Mouse (Mus musculus) ES-Bruce4 (cell line): Measurements from ENCODE around the gene Memo1. TPM values are rescaled to one million over a fixed set of nuclear protein-coding genes. Genes with fewer than 3 reads are reported as not detected.

Experiments
- H3K27ac ChIP-seq: 2 replicates; pipeline ENCODE4 v1.5.1; 2012; ENCODE audit warnings: low read length, inconsistent platforms; ENCODE audit not compliant: insufficient read depth
- H3K27me3 ChIP-seq: 2 replicates; pipeline ENCODE4 v1.6.1; 2012; ENCODE audit warnings: mild to moderate bottlenecking, low read length, inconsistent platforms; ENCODE audit not compliant: control insufficient read depth, poor library complexity, insufficient read depth, severe bottlenecking
- H3K36me3 ChIP-seq: 2 replicates; pipeline ENCODE4 v1.6.1; 2012; ENCODE audit warnings: inconsistent platforms, mild to moderate bottlenecking, low read length, moderate library complexity; ENCODE audit not compliant: control insufficient read depth, poor library complexity, insufficient read depth, severe bottlenecking
- H3K4me1 ChIP-seq: one replicate; pipeline ENCODE4 v1.8.1; 2011; ENCODE audit warnings: low read length; ENCODE audit not compliant: control insufficient read depth, insufficient read depth
- H3K4me3 ChIP-seq: 2 replicates; pipeline ENCODE4 v1.5.1; 2011; ENCODE audit warnings: low read depth, mild to moderate bottlenecking, low read length
- H3K9ac ChIP-seq: 2 replicates; pipeline ENCODE4 v1.6.1; 2012; ENCODE audit warnings: low read depth, mild to moderate bottlenecking, inconsistent platforms; ENCODE audit not compliant: poor library complexity, severe bottlenecking
- H3K9me3 ChIP-seq: replicated peaks from 2 replicates; pipeline ENCODE4 v1.6.1; 2012; ENCODE audit warnings: mild to moderate bottlenecking, low read length, inconsistent platforms; ENCODE audit not compliant: control insufficient read depth, poor library complexity, insufficient read depth, severe bottlenecking
- CTCF ChIP-seq: IDR thresholded peaks from one replicate; pipeline ENCODE4 v1.8.1; 2011; ENCODE audit warnings: low read depth, low read length
- EP300 ChIP-seq: IDR thresholded peaks from 2 replicates; pipeline ENCODE4 v1.6.1; 2011; ENCODE audit warnings: low read depth, low read length; ENCODE audit not compliant: insufficient read depth
- POLR2A ChIP-seq: IDR thresholded peaks from one replicate; pipeline ENCODE4 v1.8.1; 2011; ENCODE audit warnings: low read length; ENCODE audit not compliant: insufficient read depth
- polyA plus RNA-seq: library from polyadenylated mRNA; stranded (reverse); fragments of >200 nt; gene quantifications from 2 replicates; pipeline ENCODE4 v1.2.4, GENCODE M21; 2011; ENCODE audit warnings: low read depth; ENCODE audit not compliant: missing spikeins, insufficient read depth, insufficient read length

Memo1 gene
- polyA plus RNA-seq, 1 experiment: 74.6 TPM

DNA sequence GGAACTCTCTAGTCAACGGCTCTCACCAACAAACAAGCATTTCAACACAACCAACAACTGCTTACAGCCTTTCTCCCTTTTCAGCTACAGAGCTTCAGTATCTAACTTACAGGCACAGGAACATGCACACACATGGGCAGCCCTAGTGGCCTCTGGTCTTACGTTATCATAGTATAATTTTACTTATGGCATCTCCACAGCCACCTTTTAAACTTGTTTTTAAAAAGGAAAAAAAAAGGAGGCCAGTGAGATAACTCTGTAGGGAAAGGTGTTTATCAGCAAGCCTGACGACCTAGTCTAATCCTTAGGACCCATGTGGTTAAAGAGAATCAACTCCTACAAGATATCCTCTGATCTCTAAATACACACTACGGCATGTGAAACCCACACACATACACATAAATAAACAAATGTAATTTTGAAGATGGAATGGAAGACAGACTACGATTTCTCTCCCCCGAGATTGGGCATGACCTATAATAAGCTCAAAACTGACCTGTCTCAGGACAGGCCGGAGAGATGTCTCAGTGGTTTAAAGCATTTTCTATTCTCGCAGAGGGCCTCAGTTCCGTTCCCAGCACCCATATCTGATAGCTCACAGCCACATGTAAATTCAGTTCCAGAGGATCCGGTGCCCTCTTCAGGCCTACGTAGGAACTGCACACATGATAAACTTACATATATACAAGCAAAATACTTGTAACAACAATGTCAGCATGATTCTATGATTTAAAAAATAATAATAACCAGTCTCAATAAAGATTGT is 27.7 kb downstream of the Memo1 start:
- Histone ChIP-seq H3K9me3 (no peaks in the 10 kb centered on the region), H3K4me3 (no peak overlapping the region), H3K9ac (no peak overlapping the region), H3K27me3 (no peaks in the 10 kb centered on the region), H3K4me1 (peaks cover 4% of the 10 kb centered on the region), H3K27ac (no peak overlapping the region), H3K36me3 (no peaks in the 10 kb centered on the region)
- TF ChIP-seq EP300 (no peak), CTCF (peak; percentile 7), POLR2A (no peak)

DNA sequence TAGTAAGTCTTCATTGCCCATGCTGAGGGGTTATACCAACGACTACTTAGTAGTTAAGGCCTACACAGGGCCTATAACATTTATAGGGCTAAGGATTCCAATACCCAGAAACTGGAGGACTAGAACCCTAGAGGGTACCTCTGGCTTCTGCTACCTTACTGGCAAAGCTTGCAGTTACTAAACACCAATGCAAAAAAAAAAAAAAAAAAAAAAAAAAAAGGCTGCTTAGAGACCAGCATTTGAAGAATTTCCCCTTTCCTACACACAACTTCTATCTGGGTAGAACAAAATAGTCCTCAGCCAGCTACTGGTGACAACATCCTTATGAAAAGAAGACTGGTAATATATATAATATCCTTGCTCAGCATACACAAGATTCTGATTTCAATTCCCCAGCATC is 29.7 kb downstream of the Memo1 start:
- Histone ChIP-seq H3K36me3 (no peaks in the 10 kb centered on the region), H3K27me3 (no peaks in the 10 kb centered on the region), H3K9me3 (no peaks in the 10 kb centered on the region), H3K4me3 (no peak overlapping the region), H3K4me1 (peaks cover 5% of the 10 kb centered on the region), H3K27ac (no peak overlapping the region), H3K9ac (no peak overlapping the region)
- no peak for TF ChIP-seq CTCF
- no peak for TF ChIP-seq EP300
- no peak for TF ChIP-seq POLR2A

DNA sequence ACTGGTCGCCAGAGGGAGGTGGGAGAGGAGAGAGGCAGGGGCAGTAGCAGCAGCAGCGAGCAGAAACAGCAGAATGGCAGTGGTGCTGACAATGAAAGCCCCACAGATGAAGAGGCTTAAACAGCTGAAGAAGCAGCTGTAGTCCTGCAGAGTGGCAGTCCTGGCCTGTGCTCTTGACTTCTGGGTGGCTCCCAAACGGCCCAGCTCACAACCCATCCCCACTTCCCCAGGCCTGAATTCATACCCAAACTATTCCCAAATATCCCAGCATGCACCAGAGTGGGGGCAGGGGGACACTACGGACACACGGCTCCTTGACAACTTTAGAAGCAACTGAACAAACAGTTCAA is 30.2 kb downstream of the Memo1 start:
- H3K9ac ChIP-seq: no peak overlapping the region
- no peak for TF ChIP-seq POLR2A
- TF ChIP-seq CTCF: no peak
- TF ChIP-seq EP300: no peak
- H3K27ac ChIP-seq: no peak overlapping the region
- no peak overlapping the region for H3K4me3 ChIP-seq
- H3K9me3 ChIP-seq: no peaks in the 10 kb centered on the region
- H3K4me1 ChIP-seq: peaks cover 5% of the 10 kb centered on the region
- H3K27me3 ChIP-seq: no peaks in the 10 kb centered on the region
- H3K36me3 ChIP-seq: no peaks in the 10 kb centered on the region

DNA sequence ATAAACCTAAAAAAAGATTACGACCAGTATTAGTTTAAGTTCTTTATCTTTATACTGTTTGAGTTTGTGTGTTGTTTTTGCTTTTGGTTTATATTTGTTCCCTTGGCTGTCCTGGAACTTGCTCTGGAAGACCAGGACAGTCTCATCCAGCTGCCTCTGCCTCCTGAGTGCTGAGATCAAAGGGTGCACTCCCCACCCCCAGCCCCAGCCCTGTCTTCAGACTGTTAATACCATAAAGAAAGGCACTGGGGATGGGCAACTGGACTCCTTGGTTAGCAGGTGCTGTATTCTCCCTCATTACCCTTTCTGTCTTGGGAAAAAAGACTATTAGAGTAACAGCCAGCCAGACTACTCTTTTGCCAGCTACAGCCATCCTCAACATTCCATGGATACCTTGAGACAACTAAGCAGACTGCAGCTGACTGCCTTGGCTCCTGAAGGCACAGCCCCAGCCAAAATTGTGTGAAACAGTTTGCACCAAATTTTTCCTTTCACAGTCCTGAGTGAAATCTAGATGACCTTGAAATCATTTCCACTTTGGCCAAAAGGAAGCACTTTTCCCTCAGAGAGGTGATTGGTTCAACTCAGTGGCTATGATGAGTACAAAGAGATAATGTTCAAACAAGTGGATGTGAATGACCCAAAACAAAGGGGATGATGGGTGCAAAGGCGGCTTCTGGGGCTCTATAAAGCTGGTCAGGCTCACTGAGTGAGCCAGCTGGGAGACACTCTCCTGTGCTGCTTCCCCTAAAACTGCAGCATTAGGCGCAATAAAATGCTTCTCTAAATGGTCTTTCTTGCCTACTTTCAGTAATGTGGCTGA is 30.8 kb downstream of the Memo1 start:
- TF ChIP-seq CTCF (no peak), POLR2A (no peak), EP300 (no peak)
- Histone ChIP-seq H3K4me3 (no peak overlapping the region), H3K27ac (no peak overlapping the region), H3K4me1 (peaks cover 5% of the 10 kb centered on the region), H3K36me3 (no peaks in the 10 kb centered on the region), H3K9me3 (no peaks in the 10 kb centered on the region), H3K9ac (no peak overlapping the region), H3K27me3 (no peaks in the 10 kb centered on the region)

DNA sequence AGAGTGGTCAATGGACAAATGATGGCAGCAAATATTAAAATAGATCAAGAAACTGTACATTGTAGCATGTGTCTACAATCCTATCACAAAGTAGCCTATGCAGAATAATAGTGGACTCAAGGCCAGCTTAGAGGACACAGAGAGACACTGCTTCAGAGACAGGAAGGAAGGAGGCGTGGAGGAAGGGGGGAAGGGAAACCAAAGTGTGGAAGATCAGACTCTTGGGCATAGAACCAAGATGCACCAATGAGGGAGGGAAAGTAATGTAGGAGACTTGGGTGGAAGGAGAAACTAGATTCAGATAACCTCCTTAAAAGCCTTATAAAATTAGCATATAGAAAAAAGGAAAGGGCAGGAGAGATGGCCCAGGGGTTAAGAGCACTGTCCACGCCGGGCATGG is 32.9 kb downstream of the Memo1 start:
- Histone ChIP-seq H3K27ac (no peak overlapping the region), H3K27me3 (no peaks in the 10 kb centered on the region), H3K9ac (no peak overlapping the region), H3K9me3 (no peaks in the 10 kb centered on the region), H3K4me3 (no peak overlapping the region), H3K36me3 (no peaks in the 10 kb centered on the region), H3K4me1 (peaks cover 5% of the 10 kb centered on the region)
- no peak for TF ChIP-seq CTCF
- TF ChIP-seq EP300: no peak
- TF ChIP-seq POLR2A: no peak

DNA sequence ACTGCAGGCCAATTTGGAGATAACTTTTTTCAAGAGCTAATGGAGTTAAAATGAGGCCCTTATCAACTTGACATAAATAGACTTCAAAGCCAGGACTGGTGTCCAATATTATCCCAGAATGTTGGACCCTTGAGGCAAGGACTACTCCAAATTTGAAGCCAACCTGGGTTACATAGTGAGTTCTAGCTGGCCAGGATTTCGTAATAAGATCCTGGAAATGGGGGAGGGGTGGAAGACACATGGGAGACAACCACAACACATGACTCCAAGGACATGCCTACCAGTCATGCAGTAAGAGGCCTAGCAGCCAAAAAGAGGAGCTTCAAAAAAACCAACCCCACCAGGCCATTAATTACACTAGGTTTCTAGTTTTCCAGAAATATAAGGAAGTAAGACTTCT is 50.0 kb downstream of the Memo1 start:
- no peaks in the 10 kb centered on the region for H3K9me3 ChIP-seq
- no peaks in the 10 kb centered on the region for H3K27me3 ChIP-seq
- no peaks in the 10 kb centered on the region for H3K4me1 ChIP-seq
- H3K9ac ChIP-seq: no peak overlapping the region
- no peak overlapping the region for H3K27ac ChIP-seq
- no peaks in the 10 kb centered on the region; the same call in 1 of the 2 replicates for H3K36me3 ChIP-seq
- no peak overlapping the region for H3K4me3 ChIP-seq
- TF ChIP-seq POLR2A (no peak), EP300 (no peak), CTCF (no peak)
